Mouse (Mus musculus) heart, adult 2 months (tissue): ENCODE data around the gene Rnf43. TPM values are rescaled to one million over a fixed set of nuclear protein-coding genes. Genes with fewer than 3 reads are reported as not detected.

Experiments
- DNase-seq, 2 experiments: peaks; one replicate each; pipeline ENCODE4 v3.0.0; 2021
- H3K27ac ChIP-seq: fragments of 200-600 bp; 2 replicates; pipeline ENCODE4 v1.8.1; 2022
- H3K27me3 ChIP-seq: fragments of 200-500 bp; 2 replicates; pipeline ENCODE4 v1.6.1; 2012; ENCODE audit warnings: mild to moderate bottlenecking, low read length, inconsistent platforms, mixed read lengths; ENCODE audit not compliant: control insufficient read depth, insufficient read depth
- H3K36me3 ChIP-seq: fragments of 200-500 bp; 2 replicates; pipeline ENCODE4 v1.6.1; 2012; ENCODE audit warnings: low read length, inconsistent platforms; ENCODE audit not compliant: control insufficient read depth, insufficient read depth
- H3K4me1 ChIP-seq: fragments of 200-500 bp; 2 replicates; pipeline ENCODE4 v1.6.1; 2011; ENCODE audit warnings: low read length; ENCODE audit not compliant: control insufficient read depth, insufficient read depth
- H3K4me3 ChIP-seq: fragments of 200-600 bp; 2 replicates; pipeline ENCODE4 v1.8.1; 2022
- H3K79me2 ChIP-seq: fragments of 200-500 bp; replicated peaks from 2 replicates; pipeline ENCODE4 v1.6.1; 2012; ENCODE audit warnings: mild to moderate bottlenecking, inconsistent platforms, low read length, moderate library complexity, mixed read lengths; ENCODE audit not compliant: control insufficient read depth, insufficient read depth
- H3K9ac ChIP-seq: fragments of 200-500 bp; 2 replicates; pipeline ENCODE4 v1.6.1; 2012; ENCODE audit warnings: low read depth, mild to moderate bottlenecking, control low read depth, inconsistent platforms, low read length, mixed read lengths
- CTCF ChIP-seq: fragments of 200-600 bp; IDR thresholded peaks from 2 replicates; pipeline ENCODE4 v1.8.1; 2022; ENCODE audit warnings: antibody characterized with exemption, mild to moderate bottlenecking, moderate library complexity
- EP300 ChIP-seq: fragments of 200-500 bp; IDR thresholded peaks from 2 replicates; pipeline ENCODE4 v1.6.1; 2011; ENCODE audit warnings: low read depth, low read length, control low read depth; ENCODE audit not compliant: insufficient read depth
- POLR2A ChIP-seq: fragments of 200-500 bp; IDR thresholded peaks from 2 replicates; pipeline ENCODE4 v1.6.1; 2011; ENCODE audit warnings: mild to moderate bottlenecking, low read depth, low read length, control low read depth; ENCODE audit not compliant: insufficient read depth
- WGBS: fragments of 180-500 bp; shearing (Covaris S2); methylation state at CpG from one replicate; pipeline ENCODE4 v1.1.7; 2018; 5-methylcytosine and 5-hydroxymethylcytosine counted together
- intact Hi-C: fragments of 180-260 bp; cut with DNase I; formaldehyde crosslinking; loops from one replicate; pipeline ENCODE4 v1.15.1; 2025
- polyA plus RNA-seq: library from polyadenylated mRNA; depleted of rRNA; stranded (reverse); fragments of >200 nt; gene quantifications from 2 replicates; pipeline ENCODE4 v1.2.3, GENCODE M21; 2012
- total RNA-seq, 2 experiments: library from RNA; stranded (reverse); gene quantifications; 2 replicates each; pipeline ENCODE4 v1.2.3; 2021

Rnf43 gene
- total and polyA plus RNA-seq, 3 experiments, result 0.31 to 0.45 (median 0.42) TPM

- Histone ChIP-seq H3K4me1 (no peaks in the 10 kb centered on the region), H3K27ac (no peak overlapping the region), H3K27me3 (no peaks in the 10 kb centered on the region), H3K4me3 (no peak overlapping the region), H3K9ac (no peak overlapping the region), H3K79me2 (no peaks in the 10 kb centered on the region), H3K36me3 (no peaks in the 10 kb centered on the region)
- 73% methylated on average over 12 of the region's 12 CpGs for WGBS
- DNase-seq, result no peak
- TF ChIP-seq CTCF (no peak), EP300 (no peak), POLR2A (no peak)
- intact Hi-C loops, result no loop called here
These were observed 3.9 kb downstream of the Rnf43 start for GRCm38 (mm10) chr11:87666256-87667035.

GRCm38 (mm10) chr11:87667107-87668090, 4.9 kb downstream of the Rnf43 start:
- no peak overlapping the region for H3K9ac ChIP-seq
- no peak overlapping the region for H3K27ac ChIP-seq
- no peaks in the 10 kb centered on the region for H3K27me3 ChIP-seq
- H3K4me3 ChIP-seq, result no peak overlapping the region
- H3K36me3 ChIP-seq, result no peaks in the 10 kb centered on the region
- no peak for DNase-seq
- TF ChIP-seq CTCF, result no peak
- no peaks in the 10 kb centered on the region for H3K79me2 ChIP-seq
- 44% methylated on average over 4 of the region's 4 CpGs for WGBS
- intact Hi-C loops, result no loop called here
- H3K4me1 ChIP-seq, result no peaks in the 10 kb centered on the region

GRCm38 (mm10) chr11:87673282-87673681, 10.8 kb downstream of the Rnf43 start:
- intact Hi-C loops, result no loop called here
- 92% methylated on average over 1 of the region's 1 CpGs for WGBS

DNA sequence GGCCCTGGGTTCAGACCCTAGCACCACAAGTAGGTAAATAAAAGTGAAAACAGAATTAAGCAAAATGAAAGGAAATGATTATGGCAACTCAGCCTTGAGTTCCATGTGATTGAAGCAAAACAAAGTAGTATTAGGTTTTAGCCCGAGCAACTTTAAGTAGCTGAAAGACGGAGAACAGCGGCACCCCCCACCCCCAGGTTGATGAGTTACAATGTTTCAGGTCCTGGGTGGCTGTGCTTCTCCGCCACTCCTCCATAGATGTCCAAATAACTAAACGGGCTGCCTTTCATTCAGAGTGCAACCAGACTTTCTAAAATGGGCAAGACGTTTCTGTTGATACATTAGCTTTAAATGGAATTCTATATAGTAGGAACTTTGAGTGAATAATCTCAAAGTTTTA, 13.1 kb downstream of the Rnf43 start:
- no peak for DNase-seq
- no peak overlapping the region for H3K4me3 ChIP-seq
- WGBS, result 79% methylated on average over 6 of the region's 6 CpGs
- no peaks in the 10 kb centered on the region for H3K36me3 ChIP-seq
- intact Hi-C loops, result no loop called here
- H3K4me1 ChIP-seq, result no peaks in the 10 kb centered on the region
- H3K27me3 ChIP-seq, result no peaks in the 10 kb centered on the region
- no peak for TF ChIP-seq POLR2A
- no peak for TF ChIP-seq EP300
- no peak for TF ChIP-seq CTCF
- H3K79me2 ChIP-seq, result no peaks in the 10 kb centered on the region
- no peak overlapping the region for H3K27ac ChIP-seq
- H3K9ac ChIP-seq, result no peak overlapping the region

More at GRCm38 (mm10) chr11:87673282-87673681, 10.8 kb downstream of the Rnf43 start:
- Histone ChIP-seq H3K9ac (no peak overlapping the region), H3K27ac (no peak overlapping the region), H3K36me3 (no peaks in the 10 kb centered on the region), H3K4me1 (no peaks in the 10 kb centered on the region), H3K4me3 (no peak overlapping the region), H3K27me3 (no peaks in the 10 kb centered on the region), H3K79me2 (no peaks in the 10 kb centered on the region)
- TF ChIP-seq EP300, result no peak
- no peak for TF ChIP-seq CTCF
- TF ChIP-seq POLR2A, result no peak
- no peak for DNase-seq

DNA sequence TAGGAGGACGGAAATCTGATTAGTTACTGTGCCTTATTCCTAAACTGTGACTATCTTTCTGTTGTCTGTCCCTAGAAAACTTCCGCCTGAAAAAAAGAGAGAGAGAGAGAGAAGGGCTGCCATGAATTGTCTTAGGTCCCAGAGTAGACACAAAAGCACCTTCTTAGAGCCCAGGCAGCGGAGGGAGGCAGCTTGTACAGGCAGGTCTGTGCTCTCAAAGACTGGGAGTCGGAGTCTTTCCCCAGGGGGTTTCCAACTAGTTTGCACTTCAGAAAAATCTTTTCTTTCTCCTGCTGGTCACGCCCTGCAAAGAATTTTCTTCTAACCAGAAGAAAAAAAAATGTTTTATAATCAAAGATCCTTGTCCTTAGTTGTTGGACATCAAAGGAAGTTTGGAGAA, 15.2 kb downstream of the Rnf43 start:
- H3K4me1 ChIP-seq, result no peaks in the 10 kb centered on the region
- H3K4me3 ChIP-seq, result no peak overlapping the region
- no peaks in the 10 kb centered on the region for H3K36me3 ChIP-seq
- DNase-seq, result no peak
- H3K79me2 ChIP-seq, result no peaks in the 10 kb centered on the region
- TF ChIP-seq EP300, result no peak
- H3K27ac ChIP-seq, result no peak overlapping the region
- H3K27me3 ChIP-seq, result no peaks in the 10 kb centered on the region
- intact Hi-C loops, result no loop called here
- no peak overlapping the region for H3K9ac ChIP-seq
- 57% methylated on average over 5 of the region's 5 CpGs for WGBS

DNA sequence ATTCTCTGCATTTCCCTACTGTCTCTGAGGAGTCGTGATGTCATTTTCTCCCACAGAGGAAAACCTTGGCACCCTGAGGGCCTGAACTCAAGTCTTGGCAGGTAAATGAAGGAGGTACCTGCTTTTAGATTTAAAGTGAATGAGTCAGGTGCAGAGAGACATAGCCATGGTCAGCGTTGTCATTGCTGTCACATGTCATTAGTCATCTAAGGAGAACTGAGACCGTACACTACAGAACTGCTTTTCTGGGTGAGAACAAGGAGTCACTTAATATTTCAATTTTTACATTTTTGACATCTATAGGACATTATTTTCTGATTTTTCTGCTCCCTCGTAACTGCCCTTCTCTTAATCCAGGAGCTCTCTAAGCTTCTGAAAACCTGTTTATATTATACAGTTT, 16.0 kb downstream of the Rnf43 start:
- no peak for DNase-seq
- WGBS, result 70% methylated on average over 4 of the region's 4 CpGs
- no peaks in the 10 kb centered on the region for H3K36me3 ChIP-seq
- no peaks in the 10 kb centered on the region for H3K27me3 ChIP-seq
- no peaks in the 10 kb centered on the region for H3K4me1 ChIP-seq
- H3K27ac ChIP-seq, result no peak overlapping the region
- H3K9ac ChIP-seq, result no peak overlapping the region
- H3K79me2 ChIP-seq, result no peaks in the 10 kb centered on the region
- no peak overlapping the region for H3K4me3 ChIP-seq
- no peak for TF ChIP-seq EP300
- no peak for TF ChIP-seq POLR2A
- TF ChIP-seq CTCF, result no peak
- intact Hi-C loops, result no loop called here
